Mouse (Mus musculus): ENCODE measurements around the gene Cdk2ap1.

Gene Cdk2ap1

GRCm38 (mm10) chr5:124351111-124351560, 11.7 kb downstream of the Cdk2ap1 start:
- 29% methylated on average over 7 of the region's 7 CpGs for WGBS

- 35% methylated on average over 2 of the region's 2 CpGs for WGBS
Observed at GRCm38 (mm10) chr5:124350350-124350749, 12.5 kb downstream of the Cdk2ap1 start.

GRCm38 (mm10) chr5:124349196-124349595, 13.7 kb downstream of the Cdk2ap1 start:
- 78% methylated on average over 17 of the region's 17 CpGs for WGBS

GRCm38 (mm10) chr5:124342897-124343296, 20.0 kb downstream of the Cdk2ap1 start:
- WGBS: 42% methylated on average over 8 of the region's 8 CpGs

DNA sequence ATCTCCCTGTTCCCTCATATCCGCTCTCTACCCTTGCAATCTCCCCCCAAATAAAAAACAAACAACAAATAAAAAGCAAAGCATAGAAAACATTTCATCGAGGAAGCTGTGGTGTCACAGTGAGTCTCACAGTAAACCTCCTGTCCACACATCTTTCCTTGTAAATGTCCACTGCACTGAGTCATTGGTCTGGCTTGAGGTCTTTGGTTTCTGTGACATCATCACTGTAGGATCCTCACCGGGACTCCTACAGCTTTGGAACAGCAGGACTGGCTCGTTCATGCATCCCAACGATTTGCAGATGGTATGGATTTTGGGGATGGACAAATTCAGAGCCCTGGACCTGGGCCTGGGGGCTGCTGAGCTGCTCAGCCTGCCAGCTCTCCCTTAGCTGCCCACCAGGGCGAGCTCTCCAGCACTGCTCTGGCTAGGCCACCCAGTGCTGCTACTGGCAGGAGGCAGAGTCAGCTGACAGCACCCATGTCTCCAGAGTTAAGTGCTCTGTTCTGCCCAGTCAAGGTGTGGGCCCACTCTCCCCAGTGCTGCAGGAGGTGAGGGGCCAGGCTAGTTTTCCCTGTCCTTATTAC, 21.0 kb downstream of the Cdk2ap1 start:
- 64% methylated on average over 6 of the region's 6 CpGs for WGBS

- WGBS: 83% methylated on average over 8 of the region's 8 CpGs
Observed at GRCm38 (mm10) chr5:124338791-124339190, 24.1 kb downstream of the Cdk2ap1 start.

DNA sequence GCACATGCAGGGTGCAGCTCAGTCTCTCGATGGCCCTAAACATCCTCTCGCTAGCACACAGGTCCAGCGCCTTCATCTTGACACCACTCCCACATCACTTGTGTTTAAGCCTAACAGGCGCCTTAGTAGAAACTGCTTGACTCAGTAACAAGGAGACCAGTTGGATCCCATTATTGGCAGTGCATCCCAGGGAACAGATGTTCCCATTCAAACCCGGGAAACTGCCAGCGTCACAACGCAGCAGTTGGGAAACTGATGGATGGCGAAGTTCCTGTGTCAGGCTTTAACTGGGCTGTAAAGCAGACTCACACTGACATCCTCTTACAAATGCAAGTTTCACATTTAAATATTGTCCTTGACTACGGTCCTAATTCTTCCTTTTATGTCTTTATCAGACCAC, 25.0 kb downstream of the Cdk2ap1 start:
- 26% methylated on average over 9 of the region's 9 CpGs for WGBS

GRCm38 (mm10) chr5:124337103-124337502, 25.8 kb downstream of the Cdk2ap1 start:
- 85% methylated on average over 9 of the region's 9 CpGs for WGBS

DNA sequence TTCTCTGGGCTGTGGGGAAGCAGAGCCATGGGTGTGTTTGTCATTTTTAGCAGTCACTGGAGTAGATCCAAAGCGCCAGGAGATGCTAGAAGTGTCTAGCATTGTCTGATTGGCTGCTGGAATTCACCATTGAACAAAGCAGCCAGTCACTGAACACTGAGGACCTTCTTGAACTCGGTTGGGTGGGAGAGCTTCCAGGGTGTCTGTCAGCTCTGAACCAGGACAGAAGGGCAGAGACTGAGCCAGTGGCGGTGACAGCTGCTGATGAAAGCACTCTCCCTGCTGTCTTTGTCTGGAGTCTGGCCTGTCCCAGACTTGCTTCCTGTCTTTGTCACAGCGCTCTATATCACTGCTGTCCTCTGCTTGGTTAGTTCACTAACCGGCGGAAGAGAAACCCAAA, 28.5 kb downstream of the Cdk2ap1 start:
- 26% methylated on average over 6 of the region's 6 CpGs for WGBS

GRCm38 (mm10) chr5:124330086-124330485, 32.8 kb downstream of the Cdk2ap1 start:
- WGBS: 88% methylated on average over 6 of the region's 6 CpGs

DNA sequence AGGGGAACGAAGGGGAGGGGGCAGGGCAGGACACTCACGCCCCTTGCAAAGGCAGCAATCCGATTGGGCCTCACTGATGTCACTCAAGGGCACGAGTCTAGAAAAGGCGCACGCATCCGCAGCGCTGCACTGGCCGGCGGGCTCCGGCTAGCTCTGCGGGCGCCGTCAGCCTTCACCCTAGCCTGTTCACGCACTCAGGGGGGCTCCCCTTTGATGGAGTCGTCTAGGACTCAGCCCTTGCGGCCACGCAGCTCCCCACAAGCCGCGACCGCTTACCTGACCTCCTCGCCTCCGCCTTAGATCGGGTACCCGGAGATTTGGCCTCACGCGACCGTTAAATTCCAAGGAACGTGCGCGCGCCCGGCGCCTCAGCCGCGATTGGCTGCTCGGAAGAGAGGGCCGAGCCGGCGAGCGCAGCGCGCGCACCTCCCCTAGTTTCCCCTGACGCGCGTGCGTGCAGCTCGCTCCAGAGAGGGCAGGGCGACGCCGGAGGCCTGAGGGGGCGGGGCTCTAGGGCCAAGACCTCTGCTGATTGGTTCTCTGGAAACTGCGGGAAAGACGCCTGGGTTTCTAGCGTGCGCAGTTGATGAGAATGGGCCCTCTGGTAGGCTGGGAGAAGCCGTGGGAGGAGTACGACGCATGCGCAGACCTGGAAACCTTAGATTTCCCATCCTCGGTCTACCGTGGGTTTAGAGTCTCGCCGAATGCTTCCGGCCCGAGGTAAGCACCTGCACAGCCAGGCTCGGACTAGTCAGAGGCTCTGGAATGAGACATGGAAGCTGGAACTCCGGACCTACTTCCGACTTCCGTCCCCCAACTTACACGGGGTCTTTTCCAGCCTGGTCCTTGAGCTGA, 35.1 kb downstream of the Cdk2ap1 start, which contains the start of the genes Mphosph9 and 2810006K23Rik:
TSS of gene Mphosph9 (minus strand) at position 463 of the 855 bp plus-strand sequence.
TSS of gene 2810006K23Rik (plus strand) at position 580 of the 855 bp plus-strand sequence.
- WGBS: under 1% methylated on average over 72 of the region's 72 CpGs

GRCm38 (mm10) chr5:124326829-124327228, 36.1 kb downstream of the Cdk2ap1 start:
- WGBS: 2% methylated on average over 8 of the region's 8 CpGs

DNA sequence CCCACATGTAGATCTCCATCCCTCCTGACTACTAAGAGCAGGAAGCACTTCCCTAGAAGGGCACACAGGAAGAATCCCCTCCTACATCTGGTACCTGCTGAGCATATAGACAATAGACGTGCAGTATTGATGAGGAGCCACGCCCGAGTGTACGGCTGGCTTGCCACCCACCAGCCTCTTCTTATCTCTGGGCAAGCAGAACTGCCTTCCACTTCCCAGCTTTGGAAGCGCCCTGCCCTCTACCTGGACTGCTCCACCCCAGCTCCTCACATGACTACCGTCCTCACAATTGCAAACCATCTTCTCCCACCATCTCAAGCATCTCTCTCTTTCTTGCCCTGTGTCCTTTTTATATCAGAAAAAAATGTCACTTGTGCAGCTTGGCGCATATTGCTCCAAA, 45.2 kb downstream of the Cdk2ap1 start:
- 60% methylated on average over 7 of the region's 7 CpGs for WGBS

DNA sequence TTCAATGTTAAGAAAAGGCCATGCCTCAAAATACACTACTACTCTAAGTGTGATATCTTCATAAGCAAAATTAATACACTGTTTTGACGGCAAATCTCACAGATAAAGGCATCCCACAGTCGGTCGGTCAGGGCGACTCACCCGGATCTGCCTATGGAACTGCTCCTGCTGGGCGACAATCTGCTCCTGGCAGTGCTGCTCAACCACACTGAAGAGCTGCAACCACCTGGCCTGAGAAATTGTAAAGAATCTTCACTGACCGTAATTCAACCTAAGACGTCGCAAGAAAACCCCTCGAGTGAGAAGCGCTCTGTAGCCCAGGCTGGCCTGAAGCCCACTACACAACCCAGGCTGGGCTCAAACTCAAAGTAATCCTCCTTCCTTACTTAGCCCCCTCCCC, 46.9 kb downstream of the Cdk2ap1 start:
- 78% methylated on average over 11 of the region's 11 CpGs for WGBS

DNA sequence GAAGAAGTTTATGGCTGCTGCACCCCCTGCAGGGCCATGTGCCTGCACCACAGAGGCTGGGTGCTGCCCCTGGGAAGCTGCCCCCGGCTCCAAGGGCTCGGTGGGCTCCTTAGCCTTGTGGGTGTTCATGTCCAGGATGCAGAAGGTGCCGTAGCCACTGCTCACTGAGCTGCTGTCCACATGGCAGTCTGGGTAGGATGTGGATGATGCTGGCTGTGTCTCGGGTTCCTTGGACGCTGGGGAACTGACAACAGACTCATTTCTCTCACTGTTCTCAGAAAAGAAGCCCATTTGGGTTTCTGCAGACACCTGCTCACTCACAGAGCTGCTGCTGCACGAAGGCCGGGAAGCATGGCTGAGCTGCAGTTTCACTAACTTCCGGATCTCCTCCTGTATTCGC, 47.4 kb downstream of the Cdk2ap1 start:
- WGBS: 57% methylated on average over 9 of the region's 9 CpGs

DNA sequence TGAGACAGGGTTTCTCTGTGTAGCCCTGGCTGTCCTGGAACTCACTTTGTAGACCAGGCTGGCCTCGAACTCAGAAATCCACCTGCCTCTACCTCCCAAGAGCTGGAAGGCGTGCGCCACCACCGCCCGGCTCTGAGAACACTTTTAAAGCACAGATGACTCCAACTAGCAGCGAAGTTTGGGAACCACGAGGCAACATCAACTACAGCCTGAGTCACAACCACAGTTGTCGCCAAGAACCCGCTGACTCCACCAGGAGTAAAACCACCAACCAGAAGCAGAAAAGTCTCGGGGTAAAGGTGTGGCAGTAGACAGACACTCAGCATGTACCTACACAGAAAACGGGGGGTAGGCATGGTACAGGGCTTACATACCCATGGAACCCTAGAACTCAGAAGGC, 52.8 kb downstream of the Cdk2ap1 start:
- 87% methylated on average over 11 of the region's 11 CpGs for WGBS

DNA sequence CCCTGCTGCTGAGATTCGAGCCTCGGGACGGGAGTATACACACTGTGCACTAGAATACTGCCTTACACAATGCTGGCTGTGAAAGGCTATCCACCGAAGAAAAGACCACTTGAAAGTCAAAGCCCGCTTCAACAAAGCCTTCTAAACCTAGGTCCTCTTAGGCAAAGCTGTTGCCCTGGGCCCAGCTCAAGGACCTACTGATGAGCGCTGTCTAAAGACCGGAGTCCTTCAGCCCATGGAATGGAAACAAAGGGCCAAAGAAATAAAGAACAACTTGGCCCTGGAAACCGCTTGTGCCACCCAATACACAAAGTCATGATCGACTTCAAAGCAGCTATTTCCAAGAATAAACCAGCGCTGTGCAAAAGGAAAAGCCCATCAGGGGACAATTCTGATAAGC, 53.7 kb downstream of the Cdk2ap1 start:
- 64% methylated on average over 10 of the region's 10 CpGs for WGBS

DNA sequence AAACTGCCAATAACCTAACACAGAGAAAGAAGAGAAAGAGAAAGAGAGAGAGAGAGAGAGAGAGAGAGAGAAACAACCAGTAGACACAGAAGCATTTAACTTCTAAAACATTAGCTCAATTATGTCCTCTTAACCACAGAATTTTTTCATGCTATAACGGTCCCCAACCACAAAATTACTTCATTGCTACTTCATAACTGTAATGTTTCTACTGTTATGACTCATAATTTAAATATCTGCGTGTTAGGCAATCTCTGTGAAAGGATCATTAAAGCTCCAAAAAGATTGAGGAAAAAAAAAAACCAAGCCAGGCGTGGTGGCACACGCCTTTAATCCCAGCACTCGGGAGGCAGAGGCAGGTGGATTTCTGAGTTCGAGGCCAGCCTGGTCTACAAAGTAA, 60.0 kb downstream of the Cdk2ap1 start:
- WGBS: 78% methylated on average over 6 of the region's 6 CpGs

GRCm38 (mm10) chr5:124300132-124300531, 62.8 kb downstream of the Cdk2ap1 start:
- WGBS: 83% methylated on average over 4 of the region's 4 CpGs

DNA sequence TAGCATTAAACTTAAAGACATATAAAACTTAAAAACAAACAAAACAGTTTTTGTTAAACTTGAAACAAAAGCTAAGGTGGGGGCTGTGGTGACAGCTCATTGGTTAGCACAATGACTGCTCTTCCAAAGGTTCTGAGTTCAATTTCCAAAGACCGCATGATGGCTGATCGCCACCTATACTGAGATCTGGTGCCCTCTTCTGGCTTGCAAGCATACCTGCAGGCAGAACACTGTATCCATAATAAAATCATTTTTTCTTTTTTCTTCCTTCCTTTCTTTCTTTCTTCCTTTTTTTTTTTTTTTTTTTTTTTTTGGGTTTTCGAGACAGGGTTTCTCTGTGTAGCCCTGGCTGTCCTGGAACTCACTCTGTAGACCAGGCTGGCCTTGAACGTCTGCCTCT, 63.6 kb downstream of the Cdk2ap1 start:
- 39% methylated on average over 4 of the region's 4 CpGs for WGBS

GRCm38 (mm10) chr5:124296475-124296874, 66.4 kb downstream of the Cdk2ap1 start:
- WGBS: 94% methylated on average over 4 of the region's 4 CpGs
